Mouse (Mus musculus) layer of hippocampus, adult 8-10 months (tissue): ENCODE results near the gene Mrvi1. TPM values are rescaled to one million over a fixed set of nuclear protein-coding genes. Genes with fewer than 3 reads are reported as not detected.
A peak's percentile ranks its signal among the peaks of the same experiment; 100 is the strongest.

Source experiments
- DNase-seq, 2 experiments: peaks; one replicate each; pipeline ENCODE4 v3.0.0; 2022; ENCODE audit warnings: low spot score in 2 of 2
- total RNA-seq, 4 experiments: library from RNA; stranded (reverse); gene quantifications; 2 replicates each; pipeline ENCODE4 v1.2.4; 2022

Gene Mrvi1
- total RNA-seq, 4 experiments from 2014 or later = 1.7 to 5.9 (median 3.5) TPM

GRCm38 (mm10) chr7:110834522-110834921 lies 147.7 kb downstream of the Mrvi1 start:
- no peak for DNase-seq

DNA sequence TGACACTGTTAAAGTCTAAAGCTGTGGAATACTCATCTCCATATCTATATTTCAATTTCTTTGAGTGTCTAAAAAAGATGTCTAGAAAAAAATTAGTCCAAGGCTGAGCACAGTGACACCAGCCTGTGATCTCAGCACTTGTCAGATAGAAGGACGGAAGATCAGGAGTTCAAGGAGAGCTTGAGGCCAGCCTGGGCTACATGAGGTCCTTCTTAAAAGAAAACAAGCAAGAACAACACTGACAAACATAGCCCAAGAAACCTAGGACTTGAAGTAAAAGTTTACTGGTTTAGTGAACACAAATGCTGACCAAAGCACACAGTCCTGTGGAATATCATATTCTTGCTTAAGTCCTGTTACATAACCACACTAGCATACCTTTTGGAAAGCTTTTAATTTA lies 148.2 kb downstream of the Mrvi1 start:
- no peak for DNase-seq

- DNase-seq = no peak
Measured at GRCm38 (mm10) chr7:110833024-110833423, 149.2 kb downstream of the Mrvi1 start.

DNA sequence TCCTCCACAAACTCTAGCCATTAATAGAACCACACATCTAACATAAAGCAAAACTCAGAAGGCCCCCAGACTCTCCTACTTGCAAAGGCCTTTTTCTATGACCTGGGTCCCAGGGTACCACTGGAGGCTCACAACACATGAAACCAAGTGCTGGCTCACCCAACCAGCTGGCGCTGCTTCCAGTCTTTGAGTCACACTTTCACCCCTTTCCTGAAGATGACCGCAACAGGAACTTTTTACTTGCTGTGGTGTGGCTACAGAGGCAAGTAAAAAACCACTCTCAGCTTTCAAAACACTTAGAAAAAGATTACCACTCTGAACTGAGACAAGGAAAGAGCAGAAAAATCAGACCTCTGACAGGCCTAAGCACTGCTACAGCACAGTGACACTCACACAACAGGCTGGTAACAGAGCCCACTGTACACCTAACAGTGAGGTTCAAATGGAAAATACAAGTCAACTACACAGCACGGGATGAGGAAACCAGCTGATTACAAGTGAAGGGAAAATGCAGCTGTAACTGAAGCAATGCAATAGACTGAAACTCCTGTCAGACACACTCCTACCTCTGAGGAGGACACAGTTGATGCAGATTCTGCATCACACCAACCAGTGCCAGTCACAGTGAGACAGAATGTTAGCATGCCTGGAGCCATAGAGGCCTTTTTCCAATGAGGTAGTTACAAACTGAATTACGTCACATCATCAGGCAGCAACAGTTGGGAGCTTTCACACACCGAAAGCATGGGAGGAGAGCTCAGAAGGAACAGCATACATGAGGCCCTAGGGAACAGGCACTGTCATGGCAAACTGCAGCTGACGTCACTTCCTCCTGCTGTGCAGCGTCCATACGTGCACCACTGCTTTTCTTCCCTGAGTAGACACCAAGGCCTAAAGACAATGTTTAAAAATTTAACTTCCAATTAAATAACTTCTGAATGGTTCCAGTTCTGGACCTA lies 158.0 kb downstream of the Mrvi1 start:
- no peak for DNase-seq

- DNase-seq = no peak
Measured at GRCm38 (mm10) chr7:110823593-110823992, 158.7 kb downstream of the Mrvi1 start.

GRCm38 (mm10) chr7:110823076-110823475 lies 159.2 kb downstream of the Mrvi1 start:
- no peak for DNase-seq

- DNase-seq = no peak
Measured at GRCm38 (mm10) chr7:110822055-110822454, 160.2 kb downstream of the Mrvi1 start.

DNA sequence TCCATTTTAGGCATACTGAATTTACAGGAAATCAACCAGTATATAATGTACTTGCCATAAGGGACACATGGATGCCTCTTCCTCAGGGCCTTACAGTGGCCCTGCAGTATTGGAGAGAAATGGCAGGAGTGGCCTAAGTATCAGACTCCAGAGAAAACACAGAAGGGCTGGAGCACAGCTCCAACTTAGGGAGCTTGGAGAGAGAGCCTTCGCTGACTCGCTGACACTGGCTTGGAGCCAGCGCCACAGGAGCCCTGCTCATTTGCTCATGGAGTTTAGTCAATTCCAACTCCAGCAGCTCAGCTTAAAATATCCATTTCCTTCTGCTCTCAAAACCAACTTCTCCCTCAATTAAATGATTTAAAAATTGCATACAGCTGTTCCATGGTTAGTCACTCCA lies 160.6 kb downstream of the Mrvi1 start:
- DNase-seq = peak in 1 of 2 experiments; percentile 53

DNA sequence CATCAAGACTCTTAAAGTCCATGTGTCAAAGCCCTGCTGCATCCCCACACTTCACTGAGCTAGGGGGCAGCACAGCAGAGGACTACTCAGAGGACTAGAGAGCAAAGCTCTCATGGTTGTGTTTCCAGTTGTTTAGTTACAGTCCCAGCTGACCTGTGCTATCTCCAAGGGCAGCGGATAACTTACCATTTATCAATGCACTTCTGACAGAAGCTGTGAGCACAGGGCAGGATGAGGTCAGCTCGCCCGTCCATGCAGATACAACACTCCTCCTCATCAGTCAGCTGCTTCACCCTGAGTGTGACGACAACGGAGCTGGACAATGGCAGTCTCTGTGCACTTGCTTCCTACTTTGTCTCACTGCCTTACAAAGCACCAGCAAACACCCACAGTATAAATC lies 161.2 kb downstream of the Mrvi1 start:
- DNase-seq = no peak

DNA sequence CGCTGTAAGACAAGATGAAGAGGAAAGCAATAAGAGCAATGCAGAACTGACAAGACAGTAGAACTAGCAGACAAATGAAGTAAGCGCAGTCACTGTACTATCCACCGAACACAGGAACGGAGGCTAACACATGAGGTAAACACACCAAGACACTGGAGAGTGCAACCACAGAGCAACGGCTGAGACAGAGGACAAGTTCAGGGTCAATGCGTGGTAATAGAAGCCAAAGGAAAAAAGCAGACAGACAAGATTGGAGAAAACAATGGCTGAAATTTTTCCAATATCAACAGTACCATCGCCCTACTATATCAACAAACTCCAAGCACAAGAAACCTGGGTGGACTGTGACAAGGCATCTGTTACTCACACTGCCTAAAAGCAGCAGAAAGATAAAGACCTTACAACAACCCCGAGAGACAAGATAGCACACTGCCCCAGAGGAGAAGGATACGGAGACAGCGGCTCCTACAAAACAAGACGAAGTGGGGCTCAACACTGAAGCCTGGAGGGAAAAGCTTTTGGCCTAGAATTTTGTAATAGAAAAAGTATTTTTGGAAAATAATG lies 163.4 kb downstream of the Mrvi1 start:
- DNase-seq = no peak

Other genes starting within 250 kb of the Mrvi1 start
- gene Ampd3, start 214.3 kb downstream of the Mrvi1 start, total RNA-seq = 10 to 100 TPM; 25.4 to 37.7 (median 30.3) TPM
- 10 to 100 TPM; 72.8 to 92.5 (median 82.8) TPM for gene Rnf141, start 138.0 kb downstream of the Mrvi1 start, total RNA-seq
- gene Lyve1, start 119.2 kb downstream of the Mrvi1 start, total RNA-seq = 1 to 10 TPM in 3 of 4 experiments, under 1 TPM in 1; 0.99 to 2.2 (median 1.6) TPM
- 10 to 100 TPM; 42.6 to 54.4 (median 45.5) TPM for gene Ctr9, start 46.5 kb upstream of the Mrvi1 start, total RNA-seq
- gene Eif4g2, start 100.6 kb upstream of the Mrvi1 start, total RNA-seq = 100 to 1,000 TPM; 572 to 597 (median 584) TPM